Mouse (Mus musculus): ENCODE measurements at regions not wholly inside any gene's neighbourhood (a gene's known extent, or its start where the extent isn't known, plus 50 kb on each side); places are given as distances from the start of the nearest gene placed in this dataset.
"Not testable (repeated sequence)": the region's sequence is repeated elsewhere in the genome, so short reads cannot be mapped to it uniquely, and the experiment has no call there.

- DNase-seq, result no peak
Measured at GRCm38 (mm10) chr12:77854281-77855075, 339.6 kb upstream of the Gm6657 start.

- DNase-seq, result no peak
Measured at GRCm38 (mm10) chr12:77855796-77856195, 338.2 kb upstream of the Gm6657 start.

DNA sequence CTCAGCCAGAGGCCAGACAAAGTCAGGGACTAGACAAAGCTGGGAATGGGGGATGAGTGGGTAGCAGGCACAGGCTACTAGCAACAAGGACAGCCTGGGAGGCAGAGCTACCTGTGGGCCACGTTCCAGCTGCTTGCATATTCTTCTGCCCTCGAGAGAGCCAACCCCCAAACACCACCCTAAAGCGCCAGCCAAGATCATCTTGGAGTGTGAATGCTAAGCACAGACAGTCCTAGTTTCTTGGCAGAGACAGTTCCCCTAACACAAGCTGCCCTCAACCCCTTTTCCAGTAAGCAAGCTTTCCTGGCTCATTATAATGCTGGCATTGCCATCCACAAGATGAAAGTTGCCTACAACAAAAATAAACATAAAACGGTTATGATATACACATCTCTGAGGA, 336.8 kb upstream of the Gm6657 start:
- no peak for DNase-seq

DNA sequence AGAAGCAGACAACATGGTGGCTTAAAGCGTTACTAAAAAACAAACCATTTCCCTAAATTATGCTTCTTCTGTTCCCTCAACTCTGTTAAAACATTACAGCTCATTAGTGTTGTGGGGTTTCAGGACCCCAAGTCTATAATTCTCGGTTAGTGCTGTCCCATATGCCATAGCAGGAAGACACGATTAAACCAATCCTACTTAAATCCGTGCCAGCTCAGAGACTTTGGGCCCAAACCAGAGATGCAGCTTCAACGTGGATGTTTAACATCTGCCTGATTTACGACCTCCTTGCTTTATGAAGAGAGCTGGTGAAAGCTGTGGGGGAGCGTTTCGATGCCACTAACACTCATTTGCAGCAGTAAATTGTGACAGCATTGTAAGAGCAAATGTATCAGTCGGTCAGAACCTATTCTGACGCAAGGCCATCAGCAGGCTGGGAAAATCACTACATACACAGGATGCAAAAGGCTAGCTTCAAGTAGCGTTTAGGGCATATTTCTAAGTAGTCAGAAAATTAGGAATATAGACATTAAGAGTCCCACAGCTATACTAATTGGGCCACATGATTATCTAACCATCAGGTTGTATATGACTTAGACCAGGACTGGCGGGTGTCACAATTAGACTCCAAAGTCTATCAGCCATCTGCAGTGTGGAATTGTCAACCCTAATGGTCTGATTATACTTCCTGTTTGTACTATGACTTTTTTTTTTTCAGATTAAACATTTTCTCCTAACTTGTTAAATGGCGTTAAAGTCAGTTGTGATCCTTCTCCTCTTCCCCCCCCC, 333.1 kb upstream of the Gm6657 start:
- no peak for DNase-seq

DNA sequence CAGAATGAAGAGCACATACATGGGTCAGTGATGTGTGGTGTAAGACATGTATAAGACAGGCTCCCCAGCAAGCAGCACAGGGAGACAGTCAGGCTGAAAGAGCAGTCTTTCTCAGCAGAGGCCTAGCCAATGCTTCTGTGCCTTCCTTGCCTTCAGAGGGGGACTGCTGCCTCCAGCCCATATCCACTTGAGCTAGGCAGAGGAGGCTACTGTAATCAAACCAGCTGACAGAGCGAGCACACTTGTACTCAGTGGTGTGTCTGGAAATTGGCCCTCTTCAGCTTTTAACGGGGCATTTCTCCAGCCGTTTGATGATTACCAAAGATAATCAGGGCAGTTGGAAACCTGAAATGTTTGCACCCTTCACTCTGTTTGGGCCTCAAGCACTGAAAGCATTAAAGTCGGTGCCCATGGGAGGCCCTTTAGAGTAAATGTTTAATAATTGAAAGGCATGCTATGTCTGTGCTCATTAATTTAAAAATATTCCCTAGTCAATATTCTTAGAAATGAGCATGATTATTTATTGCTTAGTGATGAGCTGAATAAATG, 326.0 kb upstream of the Gm6657 start:
- no peak for DNase-seq

DNA sequence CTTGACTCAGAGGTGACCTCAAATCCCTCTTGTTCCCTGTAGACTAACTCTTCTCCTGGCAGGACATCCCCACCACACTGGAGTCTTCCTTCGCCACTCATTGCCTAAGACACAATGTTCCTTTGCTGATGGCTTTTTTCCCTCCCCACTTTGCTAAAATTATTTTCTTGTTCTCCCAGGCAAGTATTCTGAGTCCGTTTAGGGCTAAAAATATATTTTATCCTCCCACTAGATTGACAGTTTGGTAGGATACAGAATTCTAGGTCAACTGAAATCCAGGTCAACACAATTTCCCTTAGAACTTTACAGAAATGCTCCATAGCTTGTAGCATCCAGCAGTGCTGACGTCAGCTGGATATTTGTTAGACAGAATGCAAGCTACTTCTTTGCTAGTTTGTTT, 324.7 kb upstream of the Gm6657 start:
- DNase-seq, result no peak

DNA sequence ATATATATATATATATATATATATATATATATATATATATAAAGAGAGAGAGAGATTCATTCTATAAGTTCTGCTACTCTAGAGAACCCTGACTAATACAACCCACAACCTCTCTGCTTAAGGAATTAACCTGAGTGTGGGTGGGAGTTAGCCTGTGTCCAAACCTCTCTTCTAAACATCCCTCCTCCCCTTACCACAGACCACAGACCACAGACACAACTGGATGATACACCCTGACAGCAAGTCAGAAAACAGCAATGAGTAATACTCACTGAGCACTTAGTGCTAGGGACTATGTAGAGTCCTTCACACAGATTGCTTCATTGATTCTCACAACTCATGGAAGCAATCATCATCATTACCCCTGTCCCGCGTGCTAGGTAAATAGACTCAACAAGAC, 306.7 kb upstream of the Gm6657 start:
- no peak for DNase-seq

GRCm38 (mm10) chr12:77891452-77891851, 302.6 kb upstream of the Gm6657 start:
- no peak for DNase-seq

DNA sequence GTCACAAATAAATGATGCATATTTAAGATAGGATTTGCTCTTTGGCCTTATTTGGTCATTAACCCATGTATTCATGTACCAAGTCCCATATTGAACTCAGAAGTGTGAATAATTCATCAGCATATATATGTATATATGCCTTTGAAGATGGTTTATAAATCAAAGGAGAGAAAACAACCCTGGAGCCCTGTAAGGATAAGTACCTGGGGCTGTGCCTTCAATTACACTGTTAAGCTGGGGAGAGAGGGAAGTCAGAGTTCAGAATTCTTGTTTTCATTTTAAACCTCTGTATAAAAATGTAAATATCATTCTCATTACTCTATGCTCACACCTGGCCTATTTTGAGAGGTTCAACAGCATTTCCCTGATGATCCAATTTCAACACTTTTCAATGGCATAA, 299.8 kb upstream of the Gm6657 start:
- no peak for DNase-seq

DNA sequence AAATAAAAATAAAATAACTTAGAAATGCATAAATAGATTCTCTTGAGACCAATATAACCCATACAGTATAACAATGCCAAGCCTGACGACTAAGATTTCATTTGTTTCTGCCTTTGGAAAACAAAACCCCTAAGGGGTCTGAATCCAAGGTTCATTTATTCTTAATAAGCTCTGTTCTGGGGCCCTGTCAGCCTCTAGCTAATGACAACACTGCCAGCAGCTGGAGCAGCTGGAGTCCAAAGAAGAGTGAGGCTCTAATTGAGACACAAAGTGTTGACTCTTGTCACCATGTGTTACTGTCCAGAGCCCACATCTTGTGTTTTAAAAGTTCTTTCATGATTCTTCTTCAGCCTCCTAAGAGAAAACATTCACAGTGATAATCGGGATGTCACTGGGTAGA, 298.5 kb upstream of the Gm6657 start:
- no peak for DNase-seq

DNA sequence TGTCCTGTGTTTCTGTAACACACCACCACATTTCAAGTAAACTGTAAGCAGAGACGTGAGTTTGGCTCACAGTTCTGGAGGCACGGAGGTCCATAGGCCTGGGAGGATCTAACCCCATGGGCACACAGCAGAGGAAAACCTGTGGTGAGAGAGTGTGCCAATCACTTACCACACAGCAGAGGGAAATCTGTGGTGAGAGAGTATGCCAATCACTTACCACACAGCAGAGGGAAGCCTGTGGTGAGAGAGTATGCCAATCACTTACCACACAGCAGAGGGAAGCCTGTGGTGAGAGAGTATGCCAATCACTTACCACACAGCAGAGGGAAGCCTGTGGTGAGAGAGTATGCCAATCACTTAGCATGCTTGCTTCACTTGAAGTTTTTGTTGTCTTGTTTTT, 295.1 kb upstream of the Gm6657 start:
- DNase-seq, result not testable (repeated sequence)

- no peak for DNase-seq
Measured at GRCm38 (mm10) chr12:77901254-77901653, 292.8 kb upstream of the Gm6657 start.

DNA sequence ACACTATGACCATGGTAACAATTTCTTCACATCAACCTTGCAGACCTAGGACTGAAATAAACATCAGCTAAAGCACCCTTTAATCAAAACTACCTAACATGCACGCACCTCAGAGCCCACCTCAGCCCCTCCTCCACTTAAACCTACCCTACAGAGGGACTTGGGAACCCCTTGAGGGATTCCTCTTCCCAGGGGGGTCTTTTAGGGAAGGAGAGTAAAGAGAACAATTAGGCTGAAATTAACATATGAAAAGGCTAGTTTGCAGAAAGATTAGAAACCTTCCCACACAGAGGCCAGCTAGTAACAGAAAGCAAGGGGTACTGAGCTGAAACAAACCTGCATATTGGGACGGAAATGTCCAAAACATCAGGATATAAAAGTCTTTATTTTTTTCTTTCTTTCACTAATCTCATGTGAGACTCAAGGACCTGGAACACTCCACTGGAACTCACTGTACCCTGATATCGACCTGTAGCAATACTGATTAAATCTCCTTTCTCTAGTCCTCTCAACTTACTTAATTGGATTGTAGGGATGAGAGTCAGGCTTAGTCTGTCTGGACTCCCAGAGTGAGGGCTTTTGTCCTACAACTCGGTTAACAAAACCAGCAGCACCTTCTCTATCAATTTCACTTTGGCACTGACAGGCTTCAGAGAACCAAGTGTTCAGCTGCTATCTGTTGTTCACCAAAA, 281.0 kb upstream of the Gm6657 start:
- DNase-seq, result no peak

DNA sequence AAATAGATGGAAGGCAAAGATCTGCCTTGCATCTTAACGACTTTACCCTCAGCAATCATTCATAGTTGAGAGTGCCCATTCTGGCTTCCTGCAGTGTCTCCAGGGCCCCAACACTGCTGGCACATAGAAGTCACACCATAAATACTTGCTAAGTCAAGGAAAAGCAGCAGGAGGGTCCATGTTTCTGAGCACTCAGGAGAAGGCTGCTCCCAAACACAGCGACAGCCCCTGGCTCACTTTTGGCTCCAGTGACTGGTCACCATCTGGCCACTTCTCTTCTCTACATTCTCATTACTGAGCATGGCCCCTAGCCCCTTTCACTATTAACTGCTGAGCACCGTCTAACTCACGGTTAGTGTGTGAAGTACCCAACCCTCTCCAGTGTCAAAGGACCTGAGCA, 265.3 kb upstream of the Gm6657 start:
- no peak for DNase-seq

GRCm38 (mm10) chr12:77929571-77929970, 264.5 kb upstream of the Gm6657 start:
- DNase-seq, result no peak

DNA sequence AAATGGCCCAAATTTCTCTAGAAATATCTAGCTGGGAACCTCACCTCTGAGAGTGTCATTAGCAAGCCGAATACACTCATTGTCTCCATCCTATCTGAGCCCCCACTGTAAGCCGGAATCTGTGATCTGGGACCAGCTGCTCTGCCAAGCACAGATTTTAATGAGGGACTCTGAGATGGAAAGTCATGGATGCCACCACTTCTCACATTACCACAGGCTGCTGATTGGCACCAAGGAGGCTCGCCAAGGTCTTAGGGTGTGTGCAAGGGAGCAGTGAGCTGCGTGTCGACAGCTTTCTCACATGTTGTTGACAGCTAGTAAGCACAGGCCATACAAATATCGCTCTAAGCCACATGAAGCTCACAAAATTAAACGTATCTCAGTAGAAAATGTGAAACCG, 250.1 kb upstream of the Gm6657 start:
- DNase-seq, result no peak

- DNase-seq, result peak; percentile 40
Measured at GRCm38 (mm10) chr12:77949474-77950017, 244.5 kb upstream of the Gm6657 start.

DNA sequence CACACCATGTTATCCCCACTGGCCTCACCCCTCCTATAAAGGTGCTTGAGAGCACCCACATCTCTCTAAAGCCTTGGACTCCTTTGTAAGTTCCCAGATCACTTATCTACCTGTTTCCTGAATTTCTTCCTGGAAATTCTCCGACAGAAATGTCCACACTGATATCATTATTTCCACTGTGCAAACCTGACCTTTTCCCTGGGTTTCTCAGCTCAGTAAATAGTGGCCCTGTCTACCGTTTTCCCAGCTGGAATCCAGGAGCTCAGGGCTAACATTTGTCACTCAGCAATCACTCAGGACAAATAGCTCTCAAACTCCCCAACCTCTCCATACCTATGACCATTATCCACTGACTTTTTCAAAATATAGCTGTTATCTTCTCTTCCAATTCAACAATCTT, 241.6 kb upstream of the Gm6657 start:
- DNase-seq, result no peak

- DNase-seq, result no peak
Measured at GRCm38 (mm10) chr12:77962631-77963030, 231.4 kb upstream of the Gm6657 start.

GRCm38 (mm10) chr12:77968543-77968942, 225.5 kb upstream of the Gm6657 start:
- no peak for DNase-seq

DNA sequence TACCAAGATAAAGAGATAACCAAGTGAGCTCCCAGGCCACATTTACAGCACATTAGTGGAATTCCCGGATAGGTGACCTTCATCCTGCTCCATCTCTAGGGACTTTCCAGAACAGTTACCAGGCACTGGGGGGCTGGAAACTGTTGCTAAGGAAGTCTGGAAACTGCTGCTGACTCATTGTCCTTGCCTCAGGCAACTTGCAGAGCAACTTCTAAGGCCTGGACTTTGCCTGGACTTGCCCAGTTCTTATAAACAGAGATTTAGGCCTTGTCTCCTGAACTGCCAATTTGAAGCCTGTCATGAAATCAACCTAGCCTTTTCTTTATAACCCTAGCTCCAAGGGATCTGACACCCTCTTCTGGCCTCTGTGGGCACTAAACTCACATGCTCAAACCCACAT, 224.0 kb upstream of the Gm6657 start:
- DNase-seq, result no peak

GRCm38 (mm10) chr12:77972165-77972564, 221.9 kb upstream of the Gm6657 start:
- no peak for DNase-seq

GRCm38 (mm10) chr12:77976952-77977351, 217.1 kb upstream of the Gm6657 start:
- DNase-seq, result no peak

All from adrenal gland, postnatal 14 days (tissue).